Mouse (Mus musculus): Measurements from ENCODE around the gene Gm3402.
"Not testable (repeated sequence)": the region's sequence is repeated elsewhere in the genome, so short reads cannot be mapped to it uniquely, and the experiment has no call there.

Gm3402 gene

DNA sequence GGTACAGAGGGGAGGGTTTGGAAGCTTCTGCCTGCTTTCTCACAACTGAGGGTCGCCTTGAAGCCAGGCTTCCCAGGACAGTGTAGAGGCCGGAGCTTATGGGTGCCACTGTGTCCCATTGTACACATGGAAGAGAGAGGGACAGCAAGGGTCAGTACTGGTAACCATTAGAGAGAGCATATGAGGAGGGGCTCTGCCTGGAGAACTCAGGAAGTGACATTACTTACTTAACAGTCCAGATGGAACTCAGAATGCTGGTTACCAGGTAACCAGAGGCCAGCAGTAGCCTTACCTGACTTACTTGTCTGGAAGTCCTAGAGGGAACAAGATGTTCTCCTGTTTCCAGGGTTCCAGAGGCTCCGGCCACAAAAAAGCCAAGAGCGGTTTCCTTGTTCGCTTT is at the start of gene Gm3402:
Gene Gm3402, plus strand, starts transcription at position 301 of the 400 bp plus-strand sequence.
- in situ Hi-C loops (cut with MboI, MseI), result not testable (repeated sequence)

DNA sequence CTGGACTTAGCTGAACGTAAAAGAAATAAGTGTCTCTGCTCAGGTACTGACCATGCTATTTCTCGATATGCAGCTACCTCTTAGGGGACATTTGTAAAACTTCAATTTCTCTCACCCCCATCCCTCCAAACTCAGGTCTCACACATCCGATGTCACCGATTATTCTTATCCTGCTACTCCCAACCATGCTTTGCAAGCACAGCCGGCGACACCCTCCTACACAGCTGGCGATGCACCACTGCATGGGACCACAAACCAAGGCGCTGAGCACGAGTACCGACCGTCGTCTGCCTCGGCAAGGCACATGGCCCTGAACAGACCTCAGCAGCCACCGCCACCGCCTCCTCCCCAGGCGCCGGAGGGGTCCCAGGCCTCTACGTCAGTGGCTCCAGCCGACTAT is 47.3 kb upstream of the Gm3402 start:
- in situ Hi-C loops (cut with MboI, MseI), result no loop called here

DNA sequence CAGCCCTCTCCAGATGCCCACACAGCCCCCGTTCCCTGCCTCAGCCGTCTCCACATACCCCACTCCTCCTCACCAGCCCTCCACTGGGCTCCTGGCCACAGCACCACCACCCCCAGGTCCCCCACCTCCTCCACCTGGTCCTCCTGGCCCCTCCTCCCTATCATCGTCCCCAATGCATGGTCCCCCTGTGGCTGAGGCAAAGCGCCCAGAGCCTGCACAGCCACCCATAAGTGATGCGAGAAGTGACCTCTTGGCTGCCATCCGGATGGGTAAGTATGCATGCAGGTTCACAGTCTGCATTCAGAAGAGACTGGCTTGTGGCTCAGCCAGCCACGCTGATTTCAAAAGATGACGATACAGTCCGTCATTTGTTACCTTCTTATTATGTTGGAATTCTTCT is 45.6 kb upstream of the Gm3402 start:
- in situ Hi-C loops (cut with MboI, MseI), result no loop called here

DNA sequence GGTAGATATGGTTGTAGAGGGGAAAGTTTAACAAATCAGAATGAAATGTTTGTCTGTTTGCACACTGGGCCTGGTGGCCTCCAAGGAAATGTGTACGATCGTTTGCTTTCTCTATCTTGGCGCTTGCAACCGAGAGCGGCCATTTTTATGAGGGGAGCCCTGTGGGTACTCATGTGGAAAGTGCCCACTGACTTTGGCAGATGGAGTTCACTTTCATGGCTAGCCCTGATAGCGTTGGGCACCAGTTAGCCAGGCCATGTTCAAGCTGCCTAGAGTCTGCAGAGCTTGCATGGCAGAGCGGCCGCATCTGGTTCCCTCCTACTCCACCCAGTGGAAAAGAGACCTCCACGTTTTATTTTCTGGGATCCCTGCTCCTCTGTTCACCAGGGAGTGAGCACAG is 43.1 kb upstream of the Gm3402 start:
- in situ Hi-C loops (cut with MboI, MseI), result no loop called here

DNA sequence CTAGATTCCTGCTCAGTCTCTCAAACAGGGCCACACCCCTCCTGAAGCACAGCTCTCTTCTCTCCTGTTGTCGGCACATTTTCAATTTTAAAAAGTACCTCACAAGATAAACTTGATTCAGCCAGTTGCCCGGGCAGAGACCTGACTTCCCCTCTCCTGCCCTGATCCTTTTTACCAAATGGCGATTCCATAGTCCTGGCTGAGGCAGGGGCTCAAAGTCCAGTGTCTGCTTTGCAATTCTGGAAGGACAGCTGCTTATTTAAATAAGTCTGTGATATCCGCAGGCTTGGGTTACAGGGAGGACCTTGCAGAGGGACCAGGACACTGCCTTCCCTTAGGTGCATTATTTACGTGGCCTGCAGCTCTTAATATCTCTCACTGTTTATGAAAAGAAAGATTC is 42.6 kb upstream of the Gm3402 start:
- in situ Hi-C loops (cut with MboI, MseI), result no loop called here

DNA sequence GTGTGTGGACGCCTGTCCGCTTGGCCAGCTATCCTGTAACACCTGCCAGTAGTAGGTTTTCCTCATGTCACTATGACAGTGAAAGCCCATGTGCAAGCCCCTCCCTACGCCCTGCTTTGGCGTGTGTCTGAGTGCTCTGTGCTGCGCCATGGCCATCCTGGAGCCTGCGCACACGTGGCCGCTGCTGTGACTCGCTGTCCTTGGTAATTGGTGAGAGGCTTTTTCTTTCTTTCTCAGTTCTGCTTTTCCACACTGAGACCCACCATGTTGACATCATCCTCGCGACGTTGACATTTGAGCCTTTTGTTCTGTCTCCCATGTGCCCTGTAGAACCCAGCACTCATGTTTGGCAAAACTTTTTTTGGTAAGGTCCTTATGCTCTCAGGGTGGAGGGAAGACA is 42.1 kb upstream of the Gm3402 start:
- in situ Hi-C loops (cut with MboI, MseI), result no loop called here

DNA sequence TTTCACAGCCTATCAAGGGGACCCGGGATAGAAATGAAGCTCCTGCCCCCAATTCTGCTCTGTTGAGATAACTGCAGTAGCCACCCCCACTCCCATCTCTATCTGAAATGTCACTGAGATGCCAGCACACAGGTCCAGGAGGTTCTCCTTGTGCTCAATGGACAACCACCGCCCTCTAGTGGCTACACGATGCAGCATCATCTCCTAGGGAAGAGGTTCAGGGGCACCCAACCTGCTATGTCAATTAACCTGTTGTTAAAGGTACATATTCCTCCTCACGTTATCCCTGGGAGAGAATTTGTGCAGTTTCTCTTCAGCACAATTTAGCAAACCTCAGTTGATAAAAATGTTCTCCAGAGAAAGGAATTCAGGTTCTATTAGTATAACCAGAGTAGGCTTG is 34.4 kb upstream of the Gm3402 start:
- in situ Hi-C loops (cut with MboI, MseI), result loop anchor here (5.0 kb wide), 1 partner anchor 297 kb away; no protein-coding TSS in a partner anchor

DNA sequence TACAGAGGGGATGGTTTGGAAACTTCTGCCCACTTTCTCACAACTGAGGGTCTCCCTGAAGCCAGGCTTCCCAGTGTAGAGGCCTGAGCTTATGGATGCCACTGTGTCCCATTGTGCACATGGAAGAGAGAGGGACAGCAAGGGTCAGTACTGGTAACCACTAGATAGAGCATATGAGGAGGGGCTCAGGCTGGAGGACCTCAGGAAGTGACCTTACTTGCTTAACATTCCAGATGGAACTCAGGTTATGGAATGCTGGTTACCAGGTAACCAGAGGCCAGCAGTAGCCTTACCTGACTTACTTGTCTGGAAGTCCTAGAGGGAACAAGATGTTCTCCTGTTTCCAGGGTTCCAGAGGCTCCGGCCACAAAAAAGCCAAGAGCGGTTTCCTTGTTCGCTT is 32.3 kb upstream of the Gm3402 start, which contains the start of gene Gm6408:
Gene Gm6408, plus strand, starts transcription at position 301 of the 400 bp plus-strand sequence.
- in situ Hi-C loops (cut with MboI, MseI), result loop anchor here (5.0 kb wide), 1 partner anchor 319 kb away; the partner anchor contains the start of gene Gm5565

DNA sequence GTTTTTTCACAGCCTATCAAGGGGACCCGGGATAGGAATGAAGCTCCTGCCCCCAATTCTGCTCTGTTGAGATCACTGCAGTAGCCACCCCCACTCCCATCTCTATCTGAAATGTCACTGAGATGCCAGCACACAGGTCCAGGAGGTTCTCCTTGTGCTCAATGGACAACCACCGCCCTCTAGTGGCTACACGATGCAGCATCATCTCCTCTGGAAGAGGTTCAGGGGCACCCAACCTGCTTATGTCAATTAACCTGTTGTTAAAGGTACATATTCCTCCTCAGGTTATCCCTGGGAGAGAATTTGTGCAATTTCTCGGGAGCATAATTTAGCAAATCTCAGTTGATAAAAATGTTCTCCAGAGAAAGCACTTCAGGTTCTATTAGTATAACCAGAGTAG is 25.0 kb upstream of the Gm3402 start:
- in situ Hi-C loops (cut with MboI, MseI), result not testable (repeated sequence)

DNA sequence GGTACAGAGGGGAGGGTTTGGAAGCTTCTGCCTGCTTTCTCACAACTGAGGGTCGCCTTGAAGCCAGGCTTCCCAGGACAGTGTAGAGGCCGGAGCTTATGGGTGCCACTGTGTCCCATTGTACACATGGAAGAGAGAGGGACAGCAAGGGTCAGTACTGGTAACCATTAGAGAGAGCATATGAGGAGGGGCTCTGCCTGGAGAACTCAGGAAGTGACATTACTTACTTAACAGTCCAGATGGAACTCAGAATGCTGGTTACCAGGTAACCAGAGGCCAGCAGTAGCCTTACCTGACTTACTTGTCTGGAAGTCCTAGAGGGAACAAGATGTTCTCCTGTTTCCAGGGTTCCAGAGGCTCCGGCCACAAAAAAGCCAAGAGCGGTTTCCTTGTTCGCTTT is 22.9 kb upstream of the Gm3402 start, which contains the start of gene Gm6370:
Gene Gm6370, plus strand, starts transcription at position 301 of the 400 bp plus-strand sequence.
- in situ Hi-C loops (cut with MboI, MseI), result not testable (repeated sequence)

DNA sequence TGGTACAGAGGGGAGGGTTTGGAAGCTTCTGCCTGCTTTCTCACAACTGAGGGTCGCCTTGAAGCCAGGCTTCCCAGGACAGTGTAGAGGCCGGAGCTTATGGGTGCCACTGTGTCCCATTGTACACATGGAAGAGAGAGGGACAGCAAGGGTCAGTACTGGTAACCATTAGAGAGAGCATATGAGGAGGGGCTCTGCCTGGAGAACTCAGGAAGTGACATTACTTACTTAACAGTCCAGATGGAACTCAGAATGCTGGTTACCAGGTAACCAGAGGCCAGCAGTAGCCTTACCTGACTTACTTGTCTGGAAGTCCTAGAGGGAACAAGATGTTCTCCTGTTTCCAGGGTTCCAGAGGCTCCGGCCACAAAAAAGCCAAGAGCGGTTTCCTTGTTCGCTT is 11.8 kb upstream of the Gm3402 start, which contains the start of gene 4930449I24Rik:
Gene 4930449I24Rik, plus strand, starts transcription at position 301 of the 400 bp plus-strand sequence.
- in situ Hi-C loops (cut with MboI, MseI), result not testable (repeated sequence)

DNA sequence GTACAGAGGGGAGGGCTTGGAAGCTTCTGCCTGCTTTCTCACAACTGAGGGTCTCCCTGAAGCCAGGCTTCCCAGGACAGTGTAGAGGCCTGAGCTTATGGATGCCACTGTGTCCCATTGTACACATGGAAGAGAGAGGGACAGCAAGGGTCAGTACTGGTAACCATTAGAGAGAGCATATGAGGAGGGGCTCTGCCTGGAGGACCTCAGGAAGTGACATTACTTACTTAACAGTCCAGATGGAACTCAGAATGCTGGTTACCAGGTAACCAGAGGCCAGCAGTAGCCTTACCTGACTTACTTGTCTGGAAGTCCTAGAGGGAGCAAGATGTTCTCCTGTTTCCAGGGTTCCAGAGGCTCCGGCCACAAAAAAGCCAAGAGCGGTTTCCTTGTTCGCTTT is 11.6 kb downstream of the Gm3402 start, which contains the start of gene Gm3404:
Gene Gm3404, plus strand, starts transcription at position 301 of the 400 bp plus-strand sequence.
- in situ Hi-C loops (cut with MboI, MseI), result not testable (repeated sequence)

DNA sequence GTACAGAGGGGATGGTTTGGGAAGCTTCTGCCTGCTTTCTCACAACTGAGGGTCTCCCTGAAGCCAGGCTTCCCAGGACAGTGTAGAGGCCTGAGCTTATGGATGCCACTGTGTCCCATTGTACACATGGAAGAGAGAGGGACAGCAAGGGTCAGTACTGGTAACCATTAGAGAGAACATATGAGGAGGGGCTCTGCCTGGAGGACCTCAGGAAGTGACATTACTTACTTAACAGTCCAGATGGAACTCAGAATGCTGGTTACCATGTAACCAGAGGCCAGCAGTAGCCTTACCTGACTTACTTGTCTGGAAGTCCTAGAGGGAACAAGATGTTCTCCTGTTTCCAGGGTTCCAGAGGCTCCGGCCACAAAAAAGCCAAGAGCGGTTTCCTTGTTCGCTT is 23.4 kb downstream of the Gm3402 start, which contains the start of gene Gm3409:
Gene Gm3409, plus strand, starts transcription at position 301 of the 400 bp plus-strand sequence.
- in situ Hi-C loops (cut with MboI, MseI), result not testable (repeated sequence)

DNA sequence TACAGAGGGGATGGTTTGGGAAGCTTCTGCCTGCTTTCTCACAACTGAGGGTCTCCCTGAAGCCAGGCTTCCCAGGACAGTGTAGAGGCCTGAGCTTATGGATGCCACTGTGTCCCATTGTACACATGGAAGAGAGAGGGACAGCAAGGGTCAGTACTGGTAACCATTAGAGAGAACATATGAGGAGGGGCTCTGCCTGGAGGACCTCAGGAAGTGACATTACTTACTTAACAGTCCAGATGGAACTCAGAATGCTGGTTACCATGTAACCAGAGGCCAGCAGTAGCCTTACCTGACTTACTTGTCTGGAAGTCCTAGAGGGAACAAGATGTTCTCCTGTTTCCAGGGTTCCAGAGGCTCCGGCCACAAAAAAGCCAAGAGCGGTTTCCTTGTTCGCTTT is 41.9 kb downstream of the Gm3402 start, which contains the start of gene Gm3415:
Gene Gm3415, plus strand, starts transcription at position 301 of the 400 bp plus-strand sequence.
- in situ Hi-C loops (cut with MboI, MseI), result not testable (repeated sequence)

DNA sequence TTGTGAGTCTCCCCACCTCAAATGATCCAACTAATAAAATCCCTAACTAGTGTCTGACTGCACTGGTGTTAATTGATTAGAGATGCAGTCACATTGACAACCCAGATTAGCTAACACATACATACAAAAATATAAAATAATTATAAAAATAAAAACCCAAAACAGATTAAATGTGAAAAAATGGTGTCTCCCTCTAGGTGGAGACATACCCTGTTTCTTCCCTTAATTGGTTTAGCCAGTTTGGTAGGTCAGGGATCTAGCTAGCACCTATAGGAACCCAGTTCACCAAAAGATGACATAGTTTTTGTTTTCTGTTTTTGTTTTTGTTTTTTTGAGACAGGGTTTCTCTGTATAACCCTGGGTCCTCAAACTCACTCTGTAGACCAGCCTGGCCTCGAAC is 50.3 kb downstream of the Gm3402 start:
- in situ Hi-C loops (cut with MboI, MseI), result loop anchor here (5.0 kb wide), 1 partner anchor 47 kb away; no protein-coding TSS in a partner anchor
